Mouse (Mus musculus) heart, postnatal 25 days (tissue): ENCODE measurements at regions not wholly inside any gene's neighbourhood (a gene's known extent, or its start where the extent isn't known, plus 50 kb on each side); places are given as distances from the start of the nearest gene placed in this dataset.

ENCODE experiments used
- DNase-seq: peaks from one replicate; pipeline ENCODE4 v3.0.0; 2022; ENCODE audit warnings: low spot score
- intact Hi-C: fragments of 180-260 bp; cut with DNase I; formaldehyde crosslinking; loops from one replicate; pipeline ENCODE4 v1.15.1; 2025

DNA sequence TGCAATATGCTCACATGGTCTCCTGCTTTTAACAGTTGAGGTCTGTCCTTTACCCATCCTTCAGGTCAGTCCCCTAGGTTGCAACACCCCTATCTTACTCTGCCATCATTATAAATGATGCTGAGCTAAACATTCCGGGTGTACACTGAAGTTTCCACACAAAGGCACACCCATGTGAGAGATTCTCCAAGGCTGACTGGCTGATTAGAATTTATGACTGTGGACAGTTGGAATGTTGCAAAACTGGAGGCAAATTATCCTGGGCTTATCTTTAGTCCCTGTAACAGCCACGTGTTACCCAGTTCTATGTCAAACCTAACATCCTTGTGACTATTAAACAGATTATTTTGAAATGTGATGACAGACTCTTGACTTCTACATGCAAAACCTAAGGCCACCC, 149.8 kb upstream of the Jmjd1c start:
- no peak for DNase-seq
- intact Hi-C loops, result no loop called here

DNA sequence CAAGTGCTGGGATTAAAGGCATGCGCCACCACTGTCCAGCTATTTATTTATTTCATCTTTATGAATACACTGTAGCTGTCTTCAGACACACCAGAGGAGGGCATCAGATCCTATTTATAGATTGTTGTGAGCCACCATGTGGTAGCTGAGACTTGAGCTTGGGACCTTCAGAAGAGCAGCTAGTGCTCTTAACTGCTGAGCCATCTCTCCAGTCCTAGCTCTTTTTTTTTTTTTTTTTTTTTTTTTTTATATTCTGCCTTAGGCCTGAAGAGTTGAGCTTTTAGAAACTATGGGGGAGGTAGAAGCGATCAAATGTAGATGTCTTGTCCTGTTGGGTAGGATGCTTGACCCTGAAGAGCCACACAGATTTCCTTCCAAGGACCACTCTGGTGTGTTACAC, 147.6 kb upstream of the Jmjd1c start:
- intact Hi-C loops, result no loop called here
- DNase-seq, result no peak

DNA sequence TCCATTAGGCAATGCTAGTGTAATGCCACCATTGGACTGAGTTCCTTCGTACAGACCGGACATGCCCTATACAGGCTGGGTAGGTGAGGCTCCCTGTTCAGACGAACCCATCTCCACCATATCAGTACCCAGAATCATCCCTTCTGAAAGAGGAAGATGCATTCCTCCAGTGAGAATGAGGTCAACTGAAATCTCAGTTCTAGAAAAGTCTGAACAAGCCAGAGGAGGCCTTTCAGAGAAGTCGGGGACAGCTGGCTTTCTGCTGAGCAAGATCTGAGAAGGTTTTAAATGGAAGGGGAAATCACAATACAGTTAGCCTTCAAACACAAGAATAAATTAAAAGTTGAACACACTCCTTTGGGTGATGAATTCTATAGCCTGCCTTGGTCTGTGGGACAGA, 145.5 kb upstream of the Jmjd1c start:
- intact Hi-C loops, result no loop called here
- no peak for DNase-seq

DNA sequence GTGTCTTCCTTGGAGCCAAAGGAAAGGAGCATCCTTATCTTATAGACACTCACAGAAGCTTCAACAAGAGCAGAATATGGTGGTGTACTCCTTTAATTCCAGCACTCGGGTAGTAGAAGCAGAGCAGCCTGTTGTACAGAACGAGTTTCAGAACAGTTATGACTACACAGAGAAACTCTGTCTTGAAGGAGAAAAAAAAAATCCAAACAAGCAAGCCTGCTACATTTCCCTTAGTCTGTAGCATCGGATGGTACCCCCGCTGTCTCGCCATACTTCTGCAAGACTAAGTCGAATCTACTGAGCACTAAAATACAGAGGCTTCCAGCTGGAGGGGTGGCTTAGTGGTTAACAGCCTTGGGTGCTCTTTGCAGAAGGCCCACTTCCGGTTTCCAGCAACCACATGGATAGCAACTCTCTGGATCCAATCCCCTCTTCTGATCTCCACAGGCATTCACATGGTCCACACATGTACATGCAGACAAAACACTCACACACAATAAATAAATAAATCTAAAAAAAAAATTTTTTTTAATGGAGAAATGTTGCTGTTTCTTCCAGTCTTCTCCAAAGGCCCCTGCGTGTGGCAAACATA, 144.6 kb upstream of the Jmjd1c start:
- no peak for DNase-seq
- intact Hi-C loops, result no loop called here

DNA sequence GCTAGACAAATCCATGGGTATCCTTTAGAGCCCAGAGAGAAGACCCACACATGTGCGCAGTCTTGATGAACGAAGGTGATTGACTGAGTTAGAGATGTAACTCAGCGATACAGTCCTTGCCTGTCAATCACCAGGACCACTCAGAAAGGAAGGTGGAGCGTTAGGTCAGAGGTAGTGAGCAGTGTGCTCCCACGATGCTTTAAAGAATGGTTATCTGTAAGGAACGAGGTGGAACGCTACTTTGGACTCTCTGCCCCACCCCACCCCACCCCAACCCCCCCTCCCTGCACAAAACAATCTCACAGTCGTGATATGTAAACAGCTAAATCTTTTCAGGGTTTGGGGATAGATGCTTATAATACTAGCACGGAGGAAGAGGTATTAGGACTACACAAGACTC, 144.0 kb upstream of the Jmjd1c start:
- no peak for DNase-seq
- intact Hi-C loops, result no loop called here

DNA sequence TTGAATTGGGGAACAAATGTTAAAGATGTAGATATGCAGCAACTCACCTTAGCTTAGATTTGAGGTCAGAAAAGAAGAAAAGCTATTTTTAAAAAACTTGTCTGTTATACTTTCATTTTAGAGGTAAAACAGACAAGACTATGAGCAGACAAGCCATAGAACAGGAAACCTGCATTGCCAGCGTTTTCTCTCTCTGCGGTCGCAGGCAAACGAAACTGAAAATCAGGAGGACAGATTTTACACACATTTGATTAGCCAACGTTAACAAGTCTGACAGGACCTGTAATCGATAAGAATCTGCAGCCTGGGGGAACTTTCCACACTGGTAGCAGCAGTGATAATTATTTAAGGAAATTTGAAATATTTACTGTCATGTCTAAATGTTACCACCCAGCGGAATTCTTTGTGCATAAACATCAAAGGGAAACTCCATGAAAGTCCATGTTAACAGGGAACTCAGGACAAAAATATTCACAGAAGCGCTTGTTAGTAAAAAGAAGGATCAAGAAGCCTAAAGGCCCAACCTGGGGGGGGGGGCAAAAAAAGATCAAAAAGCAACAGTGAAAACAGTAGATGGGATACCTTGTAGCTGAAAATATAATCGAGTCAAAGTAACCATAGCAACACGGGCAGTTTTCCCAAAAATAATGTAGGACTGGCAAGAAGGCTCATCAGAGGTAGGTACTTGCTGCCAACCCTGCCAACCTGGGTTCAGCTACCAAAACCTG, 142.5 kb upstream of the Jmjd1c start:
- intact Hi-C loops, result no loop called here
- no peak for DNase-seq

DNA sequence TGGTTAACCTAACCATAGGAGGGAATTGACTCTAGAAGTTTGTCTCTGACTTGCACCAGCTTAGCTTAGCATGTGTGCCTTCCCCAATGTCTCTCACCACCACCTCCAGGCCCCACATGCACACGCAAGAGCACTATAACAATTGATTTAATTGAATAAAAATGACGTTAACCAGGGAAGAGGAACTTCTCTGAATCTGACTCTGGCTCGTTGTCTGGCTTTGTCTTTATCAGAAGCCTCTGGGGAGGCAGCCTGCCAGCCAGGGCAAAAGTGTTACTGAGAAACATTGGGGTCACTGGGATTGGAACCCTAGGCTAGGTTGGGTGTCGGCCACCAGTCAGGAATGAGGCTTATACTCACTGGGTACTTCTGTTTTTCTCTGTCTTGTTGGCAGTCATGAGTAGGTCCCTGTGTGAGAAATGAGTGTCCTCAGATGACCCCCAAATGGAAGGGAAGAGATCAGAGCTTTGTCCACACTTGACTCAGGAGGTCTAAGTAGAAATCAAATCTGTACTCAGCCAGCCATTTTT, 141.9 kb upstream of the Jmjd1c start:
- intact Hi-C loops, result no loop called here
- no peak for DNase-seq

DNA sequence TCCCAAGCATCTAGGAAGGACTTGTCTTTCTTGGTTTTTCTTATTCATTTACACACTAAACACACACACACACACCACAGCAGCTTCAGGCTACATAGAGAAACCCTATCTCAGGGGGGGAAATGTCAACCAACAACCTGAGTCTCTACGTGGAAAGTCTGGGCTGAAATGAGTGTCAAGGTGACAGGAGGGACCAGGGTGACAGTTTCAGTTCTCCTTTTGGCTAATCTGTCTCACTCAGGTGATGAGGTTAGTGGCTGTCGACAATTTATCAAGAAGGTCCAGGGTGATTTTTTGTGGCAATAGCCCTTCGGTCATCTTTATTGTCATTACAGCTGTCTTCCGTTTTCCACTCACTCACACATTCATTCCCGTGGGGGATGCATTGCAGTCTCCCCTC, 140.5 kb upstream of the Jmjd1c start:
- intact Hi-C loops, result no loop called here

DNA sequence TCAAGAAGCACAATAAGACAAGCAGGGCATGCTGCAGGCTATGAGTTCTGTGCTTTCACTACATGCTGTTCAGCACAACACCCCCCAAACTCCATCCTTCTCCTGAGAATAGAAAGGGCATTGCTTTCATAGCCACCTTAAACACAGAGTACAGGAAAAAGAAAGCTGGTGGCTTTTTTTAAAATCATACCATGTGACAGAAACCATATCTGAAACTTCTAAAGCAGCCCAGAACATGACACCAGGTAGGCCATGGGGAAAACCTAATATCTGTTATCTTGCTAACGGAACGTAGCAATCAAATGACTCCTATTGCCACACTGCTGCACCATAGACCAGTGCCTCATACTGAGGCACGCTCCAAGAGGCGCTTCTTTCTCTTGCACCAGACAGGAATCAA, 139.3 kb upstream of the Jmjd1c start:
- DNase-seq, result no peak
- intact Hi-C loops, result no loop called here

More for the DNA sequence above, 140.5 kb upstream of the Jmjd1c start:
- DNase-seq, result no peak

DNA sequence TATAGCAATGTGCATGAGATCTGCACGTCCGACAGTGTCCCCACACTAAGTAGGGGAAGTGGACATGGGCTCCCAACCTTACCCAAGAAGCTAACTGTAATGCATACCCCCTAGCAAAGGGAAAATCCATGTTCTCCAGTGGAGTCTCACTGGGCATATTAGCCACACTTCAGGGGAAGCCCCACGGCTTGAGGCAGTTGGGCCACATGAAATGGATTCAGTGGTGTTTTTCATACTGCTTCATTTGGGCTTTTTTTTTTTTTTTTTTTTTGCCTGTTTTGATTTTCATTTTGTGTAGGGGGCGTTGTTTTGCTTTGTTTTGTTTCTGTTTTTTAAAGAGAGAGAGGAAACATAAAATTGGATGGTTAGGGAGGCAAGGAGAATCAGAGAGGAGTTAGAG, 138.6 kb upstream of the Jmjd1c start:
- no peak for DNase-seq
- intact Hi-C loops, result no loop called here
